ENCODE assay signal across 15 mouse cellular contexts in genomic region chr2:33944301-33944700, GRCm38 (mm10).
"Had no signal": no experiment of that assay in that cellular context is flagged by ENCODE, and none has a peak within 500 bp of the region (broad histone marks: within the 10 kb centered on the region; RNA-seq: fewer than 3 reads in every experiment).

No protein-coding gene starts in this region.

- H3K4me3 ChIP-seq: limb, embryonic 12.5 days; liver, embryonic 13.5 days; lung, embryonic 15.5 days; midbrain, embryonic 13.5 days; neural tube, embryonic 15.5 days had no signal

- H3K27ac ChIP-seq: limb, embryonic 12.5 days; liver, embryonic 13.5 days; lung, embryonic 15.5 days; macrophage; midbrain, embryonic 13.5 days; neural tube, embryonic 15.5 days had no signal

- H3K27me3 ChIP-seq: liver, embryonic 13.5 days; lung, embryonic 15.5 days; midbrain, embryonic 13.5 days; neural tube, embryonic 15.5 days had no signal

- H3K9me3 ChIP-seq: liver, embryonic 13.5 days; lung, embryonic 15.5 days; midbrain, embryonic 13.5 days; neural tube, embryonic 15.5 days had no signal

- H3K9ac ChIP-seq: limb, embryonic 12.5 days; liver, embryonic 13.5 days; liver, postnatal 0 days; lung, embryonic 15.5 days; midbrain, embryonic 13.5 days; neural tube, embryonic 15.5 days had no signal

- H3K4me2 ChIP-seq: limb, embryonic 12.5 days; liver, embryonic 13.5 days; lung, embryonic 15.5 days; midbrain, embryonic 13.5 days; neural tube, embryonic 15.5 days had no signal

- H3K4me1 ChIP-seq: liver, embryonic 13.5 days; lung, embryonic 15.5 days had no signal

- ATAC-seq: intestine, embryonic 16.5 days; liver, postnatal 0 days; midbrain, embryonic 13.5 days had no signal

- H3K36me3 ChIP-seq: limb, embryonic 12.5 days; liver, embryonic 13.5 days; lung, embryonic 15.5 days; midbrain, embryonic 13.5 days; neural tube, embryonic 15.5 days had no signal

- DNase-seq: kidney, adult 2 months; kidney, postnatal 25 days; layer of hippocampus, adult 9-11 months; liver; liver, embryonic 13.5 days; liver, postnatal 0 days; lung, postnatal 14 days; right cerebral cortex, adult 18-20 months; right cerebral cortex, postnatal 25 days had no signal
